Mouse (Mus musculus) E14TG2a.4 (cell line): ENCODE results near the gene Exoc1.

Source experiments
- CTCF ChIP-seq: conservative IDR thresholded peaks from 2 replicates; pipeline ENCODE4 v1.5.1; 2014; ENCODE audit warnings: low read length
- NANOG ChIP-seq: IDR thresholded peaks from 2 replicates; pipeline ENCODE4 v1.6.1; 2014; ENCODE audit warnings: borderline replicate concordance, low read length, mixed read lengths
- POU5F1 ChIP-seq: IDR thresholded peaks from 2 replicates; pipeline ENCODE4 v1.6.1; 2014; ENCODE audit warnings: low read length, borderline replicate concordance

DNA sequence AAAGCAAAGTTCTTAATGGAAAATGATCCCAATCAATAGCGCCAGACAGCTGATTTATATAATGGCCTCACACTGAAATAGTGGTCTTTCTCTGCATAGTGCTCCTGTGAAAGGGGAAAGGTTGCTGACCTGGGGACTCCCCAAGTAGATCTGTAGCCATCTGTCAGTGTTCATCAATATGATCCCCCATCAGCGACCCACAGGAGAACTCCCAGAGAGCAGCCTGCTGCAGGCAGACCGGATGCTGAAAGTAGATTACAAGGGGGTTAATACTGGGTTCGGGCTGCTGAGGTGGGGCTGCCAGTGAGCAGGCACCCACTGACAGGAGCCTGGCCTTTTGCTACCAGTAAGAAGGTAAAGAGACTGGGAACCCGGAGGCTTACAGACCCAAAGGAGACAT, 45.3 kb upstream of the Exoc1 start, which contains the start of gene Gm7271:
- no peak for TF ChIP-seq CTCF
- TF ChIP-seq POU5F1: no peak
- TF ChIP-seq NANOG: no peak
